Mouse (Mus musculus): ENCODE results near the gene Slc25a3. TPM values are rescaled to one million over a fixed set of nuclear protein-coding genes. Genes with fewer than 3 reads are reported as not detected.

The Slc25a3 gene
- polyA plus RNA-seq, 1 experiment from 2014 or later, result 894 TPM

GRCm38 (mm10) chr10:91135302-91135972 is 11.6 kb upstream of the Slc25a3 start:
- no peak for TF ChIP-seq CTCF (IDR thresholded peaks at IDR 0.05; ENCODE audit: low read depth)
- ATAC-seq (replicated peaks; ENCODE audit: low FRiP score, low read depth), result no peak
- no peaks in the 10 kb centered on the region for H3K36me3 ChIP-seq (ENCODE audit: insufficient read depth, low read length)

GRCm38 (mm10) chr10:91131565-91131964 is 7.7 kb upstream of the Slc25a3 start:
- no peak overlapping the region for H3K9ac ChIP-seq (ENCODE audit: low read depth, low read length)
- H3K4me2 ChIP-seq (ENCODE audit: low read length), result no peak overlapping the region
- WGBS, result 88% methylated on average over 1 of the region's 1 CpGs
- no peak overlapping the region for H3K27ac ChIP-seq
- no peaks in the 10 kb centered on the region for H3K36me3 ChIP-seq (ENCODE audit: insufficient read depth, low read length)
- H3K4me1 ChIP-seq (replicated peaks; ENCODE audit: insufficient read depth, low read length), result no peaks in the 10 kb centered on the region
- TF ChIP-seq CTCF (IDR thresholded peaks at IDR 0.05; ENCODE audit: low read depth), result no peak
- no peak for ATAC-seq (replicated peaks; ENCODE audit: low FRiP score, low read depth)
- no peaks in the 10 kb centered on the region for H3K9me3 ChIP-seq (replicated peaks; ENCODE audit: low read length)
- no peak overlapping the region for H3K4me3 ChIP-seq (replicated peaks; ENCODE audit: low read depth, low read length)
- H3K27me3 ChIP-seq (ENCODE audit: insufficient read depth, low read length), result no peaks in the 10 kb centered on the region
- DNase-seq (ENCODE audit: low spot score), result no peak

More at GRCm38 (mm10) chr10:91135302-91135972, 11.6 kb upstream of the Slc25a3 start:
- Histone ChIP-seq H3K9ac (ENCODE audit: low read depth, low read length) (no peak overlapping the region), H3K27me3 (ENCODE audit: insufficient read depth, low read length) (no peaks in the 10 kb centered on the region), H3K4me2 (ENCODE audit: low read length) (no peak overlapping the region), H3K27ac (no peak overlapping the region), H3K9me3 (replicated peaks; ENCODE audit: low read length) (no peaks in the 10 kb centered on the region), H3K4me1 (replicated peaks; ENCODE audit: insufficient read depth, low read length) (no peaks in the 10 kb centered on the region), H3K4me3 (replicated peaks; ENCODE audit: low read depth, low read length) (no peak overlapping the region)
- no peak for DNase-seq (ENCODE audit: low spot score)
- 89% methylated on average over 7 of the region's 7 CpGs for WGBS

DNA sequence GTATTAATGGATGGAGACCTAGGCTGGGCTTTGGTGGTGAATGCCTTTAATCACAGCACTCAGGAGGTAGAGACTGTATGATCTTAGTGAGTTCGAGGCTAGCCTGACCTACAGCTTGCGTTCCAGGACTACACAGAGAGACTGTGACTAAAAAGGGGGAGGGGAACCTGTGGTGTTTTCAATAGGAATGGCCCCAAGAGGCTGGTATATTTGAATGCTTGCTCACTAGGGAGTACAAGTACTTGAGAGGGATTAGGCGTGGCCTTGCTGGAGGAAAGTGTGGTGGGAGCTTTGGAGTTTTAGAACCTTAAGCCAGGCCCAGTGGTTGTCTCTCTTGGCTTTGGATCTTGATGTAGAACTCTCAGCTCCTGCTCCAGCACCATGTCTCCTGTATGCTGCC is 6.9 kb upstream of the Slc25a3 start:
- no peaks in the 10 kb centered on the region for H3K27me3 ChIP-seq (ENCODE audit: insufficient read depth, low read length)
- H3K4me3 ChIP-seq (replicated peaks; ENCODE audit: low read depth, low read length), result no peak overlapping the region
- no peak for TF ChIP-seq CTCF (IDR thresholded peaks at IDR 0.05; ENCODE audit: low read depth)
- H3K27ac ChIP-seq, result no peak overlapping the region
- ATAC-seq (replicated peaks; ENCODE audit: low FRiP score, low read depth) (no peak), DNase-seq (ENCODE audit: low spot score) (no peak)
- H3K9ac ChIP-seq (ENCODE audit: low read depth, low read length), result no peak overlapping the region
- no peaks in the 10 kb centered on the region for H3K36me3 ChIP-seq (ENCODE audit: insufficient read depth, low read length)
- H3K9me3 ChIP-seq (replicated peaks; ENCODE audit: low read length), result no peaks in the 10 kb centered on the region
- no peak overlapping the region for H3K4me2 ChIP-seq (ENCODE audit: low read length)
- H3K4me1 ChIP-seq (replicated peaks; ENCODE audit: insufficient read depth, low read length), result no peaks in the 10 kb centered on the region
- WGBS, result 96% methylated on average over 3 of the region's 3 CpGs

GRCm38 (mm10) chr10:91128551-91129160 is 4.8 kb upstream of the Slc25a3 start:
- H3K27ac ChIP-seq, result no peak overlapping the region
- H3K4me2 ChIP-seq (ENCODE audit: low read length), result no peak overlapping the region
- H3K4me1 ChIP-seq (replicated peaks; ENCODE audit: insufficient read depth, low read length), result no peaks in the 10 kb centered on the region
- H3K27me3 ChIP-seq (ENCODE audit: insufficient read depth, low read length), result no peaks in the 10 kb centered on the region
- ATAC-seq (replicated peaks; ENCODE audit: low FRiP score, low read depth), result no peak
- 27% methylated on average over 1 of the region's 1 CpGs for WGBS
- TF ChIP-seq CTCF (IDR thresholded peaks at IDR 0.05; ENCODE audit: low read depth), result no peak
- no peaks in the 10 kb centered on the region for H3K36me3 ChIP-seq (ENCODE audit: insufficient read depth, low read length)
- H3K4me3 ChIP-seq (replicated peaks; ENCODE audit: low read depth, low read length), result no peak overlapping the region
- peak; percentile 43 for DNase-seq (ENCODE audit: low spot score)
- H3K9me3 ChIP-seq (replicated peaks; ENCODE audit: low read length), result no peaks in the 10 kb centered on the region
- no peak overlapping the region for H3K9ac ChIP-seq (ENCODE audit: low read depth, low read length)

- Histone ChIP-seq H3K27ac (peak overlapping the region; percentile 72; the same call in 1 of the 2 replicates), H3K9ac (ENCODE audit: low read depth, low read length) (no peak overlapping the region), H3K9me3 (replicated peaks; ENCODE audit: low read length) (no peaks in the 10 kb centered on the region), H3K4me3 (replicated peaks; ENCODE audit: low read depth, low read length) (no peak overlapping the region), H3K4me1 (replicated peaks; ENCODE audit: insufficient read depth, low read length) (0 out of 2 replicates have a peak, but pooled peaks cover 3% of the 10 kb centered on the region), H3K36me3 (ENCODE audit: insufficient read depth, low read length) (no peaks in the 10 kb centered on the region), H3K27me3 (ENCODE audit: insufficient read depth, low read length) (no peaks in the 10 kb centered on the region), H3K4me2 (ENCODE audit: low read length) (no peak overlapping the region)
- no peak for TF ChIP-seq CTCF (IDR thresholded peaks at IDR 0.05; ENCODE audit: low read depth)
- ATAC-seq (replicated peaks; ENCODE audit: low FRiP score, low read depth), result no peak
- 50% methylated on average over 2 of the region's 2 CpGs for WGBS
- no peak for DNase-seq (ENCODE audit: low spot score)
These were observed 3.5 kb upstream of the Slc25a3 start for GRCm38 (mm10) chr10:91127395-91127794.

DNA sequence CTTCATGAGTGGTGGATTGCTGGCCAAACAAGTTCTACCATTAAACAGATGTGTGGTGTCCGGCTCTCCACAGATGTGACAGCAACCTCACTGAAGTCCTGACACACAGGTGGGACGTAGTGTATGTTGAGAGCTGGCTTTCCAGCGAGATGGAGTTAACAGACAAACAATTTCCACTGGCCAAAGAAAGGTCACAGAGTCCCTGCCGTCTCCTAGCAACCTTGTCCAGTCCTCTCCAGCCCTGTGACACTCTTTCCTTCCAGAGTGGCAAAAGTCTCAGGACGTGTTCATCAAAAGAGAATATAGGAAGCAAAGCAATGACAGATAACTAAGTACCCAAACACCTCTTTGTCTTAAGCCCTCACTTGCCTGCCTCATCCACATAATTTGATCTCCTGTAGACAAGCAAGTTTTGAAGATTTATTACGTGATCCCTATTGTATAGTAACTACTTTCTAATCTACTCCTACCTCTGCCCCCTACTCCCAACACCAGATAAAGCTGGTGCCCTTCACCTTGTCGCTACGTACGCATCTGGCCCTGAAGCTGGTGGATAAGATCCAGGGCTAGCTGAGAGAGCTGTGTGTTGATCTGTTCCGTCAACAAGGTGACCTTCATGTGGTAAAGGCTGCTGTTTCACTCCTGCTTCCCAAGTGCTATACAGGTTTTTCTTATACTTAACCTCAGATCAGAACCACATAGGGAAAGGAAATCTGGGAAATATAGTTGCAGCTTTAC is 2.9 kb upstream of the Slc25a3 start:
- H3K36me3 ChIP-seq (ENCODE audit: insufficient read depth, low read length), result 0 out of 2 replicates have a peak, but pooled peaks cover 3% of the 10 kb centered on the region
- H3K4me3 ChIP-seq (replicated peaks; ENCODE audit: low read depth, low read length), result no peak overlapping the region
- H3K27me3 ChIP-seq (ENCODE audit: insufficient read depth, low read length), result no peaks in the 10 kb centered on the region
- H3K9ac ChIP-seq (ENCODE audit: low read depth, low read length), result no peak overlapping the region
- TF ChIP-seq CTCF (IDR thresholded peaks at IDR 0.05; ENCODE audit: low read depth), result no peak
- DNase-seq (ENCODE audit: low spot score) (no peak), ATAC-seq (replicated peaks; ENCODE audit: low FRiP score, low read depth) (no peak)
- 0 out of 2 replicates have a peak, but pooled peaks cover 5% of the 10 kb centered on the region for H3K4me1 ChIP-seq (replicated peaks; ENCODE audit: insufficient read depth, low read length)
- H3K27ac ChIP-seq, result peak overlapping the region; percentile 72
- WGBS, result 53% methylated on average over 10 of the region's 10 CpGs
- H3K9me3 ChIP-seq (replicated peaks; ENCODE audit: low read length), result no peaks in the 10 kb centered on the region
- H3K4me2 ChIP-seq (ENCODE audit: low read length), result no peak overlapping the region

All from kidney, postnatal 0 days (tissue).